Comparison of ENCODE assay signal across 7 mouse cellular contexts in the genomic region with DNA sequence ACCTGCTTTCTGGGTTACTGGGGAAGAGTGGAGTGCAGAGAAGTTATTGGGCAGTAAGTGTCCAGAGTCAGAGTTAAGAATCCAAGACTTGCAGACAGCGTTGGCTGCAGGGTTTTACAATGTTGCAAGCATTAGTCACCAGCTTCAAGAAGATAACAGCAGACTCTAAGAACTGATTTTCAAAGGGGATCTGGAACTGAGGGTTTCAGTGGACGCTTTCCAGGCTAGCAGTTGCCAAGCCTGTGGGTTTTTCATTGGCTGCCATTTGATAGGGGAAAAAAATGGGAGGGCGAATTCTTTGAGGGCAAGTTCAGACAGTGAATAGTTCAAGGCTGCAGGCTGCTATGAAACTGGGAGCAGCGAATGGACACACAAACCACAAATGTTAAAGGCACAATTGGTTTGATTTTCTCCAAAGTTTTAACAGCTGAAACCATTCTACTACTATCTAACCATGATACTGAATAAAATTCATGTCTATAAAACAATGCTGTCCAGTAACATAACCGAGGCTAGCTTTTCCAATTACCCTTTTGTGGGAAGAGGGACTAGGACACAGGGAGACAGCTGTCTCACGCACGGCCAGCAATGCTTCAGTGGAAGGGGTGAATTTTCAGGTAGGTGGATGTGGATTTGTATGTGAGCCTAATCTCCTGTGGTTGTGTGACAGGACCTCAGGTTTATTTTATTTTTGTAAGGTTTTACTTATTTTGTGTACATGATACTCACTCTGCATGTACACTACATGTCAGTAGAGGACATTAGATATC.
DNase-seq lines count a peak whose midpoint lies in the region; ATAC-seq and TF ChIP-seq lines count a peak whose summit lies in the region.

No protein-coding gene starts in this region.

- no peak overlapping the region for H3K27ac ChIP-seq in MEL (ENCODE audit: control insufficient read depth, low read depth, low read length)
- peak overlapping the region; percentile 52 for H3K27ac ChIP-seq in heart, postnatal 0 days (ENCODE audit: low read depth)
- no peak overlapping the region for H3K27ac ChIP-seq in forebrain, embryonic 14.5 days (ENCODE audit: low read depth, low read length)
- no peak overlapping the region for H3K27ac ChIP-seq in thymus, adult 2 months (ENCODE audit: control insufficient read depth, insufficient read depth, low read length)

- TF ChIP-seq CTCF in MEL (IDR thresholded peaks at IDR 0.05 in 2 of 3, conservative IDR thresholded peaks at IDR 0.05 in 1 of 3; ENCODE audit: control insufficient read depth in 1 of 3, insufficient read depth in 1 of 3, low read depth in 2 of 3, low read length in 3 of 3, poor library complexity in 1 of 3, severe bottlenecking in 1 of 3): no peak
- no peak for TF ChIP-seq CTCF in heart, postnatal 0 days (IDR thresholded peaks at IDR 0.05; ENCODE audit: low read depth)
- TF ChIP-seq CTCF in thymus, adult 2 months (IDR thresholded peaks at IDR 0.05; ENCODE audit: borderline replicate concordance, control insufficient read depth, extremely low read depth, insufficient read depth, low read length, poor library complexity): no peak

- no peaks in the 10 kb centered on the region for H3K79me2 ChIP-seq in MEL (ENCODE audit: control insufficient read depth, insufficient read depth, low read length, poor library complexity)

- DNase-seq in MEL (ENCODE audit: low read depth, low spot score): peak; percentile 37
- DNase-seq in adrenal gland, postnatal 10 days: peak; percentile 64
- peak; percentile 23 for DNase-seq in heart, postnatal 0 days (ENCODE audit: low spot score)
- DNase-seq in lung, postnatal 25 days (ENCODE audit: low spot score): peak; percentile 48
- no peak for DNase-seq in retina, postnatal 1 day
- DNase-seq in forebrain, embryonic 14.5 days (ENCODE audit: low spot score): no peak
- DNase-seq in thymus, adult 2 months: no peak

- H3K9me3 ChIP-seq in MEL (replicated peaks; ENCODE audit: insufficient read depth, low read length): no peaks in the 10 kb centered on the region
- no peaks in the 10 kb centered on the region for H3K9me3 ChIP-seq in heart, postnatal 0 days (replicated peaks; ENCODE audit: control insufficient read depth, low read length)
- H3K9me3 ChIP-seq in forebrain, embryonic 14.5 days (replicated peaks; ENCODE audit: control insufficient read depth, low read length): no peaks in the 10 kb centered on the region

- H3K4me2 ChIP-seq in heart, postnatal 0 days (ENCODE audit: low read depth, low read length): no peak overlapping the region
- no peak overlapping the region for H3K4me2 ChIP-seq in forebrain, embryonic 14.5 days (ENCODE audit: low read length)

- no peak for TF ChIP-seq EP300 in MEL (IDR thresholded peaks at IDR 0.05; ENCODE audit: low read depth in 1 of 2, low read length in 2 of 2)
- TF ChIP-seq EP300 in heart, postnatal 0 days (IDR thresholded peaks at IDR 0.05; ENCODE audit: low read depth): no peak

- H3K9ac ChIP-seq in MEL (ENCODE audit: control insufficient read depth, low read depth, low read length, poor library complexity, severe bottlenecking): no peak overlapping the region
- H3K9ac ChIP-seq in heart, postnatal 0 days (replicated peaks; ENCODE audit: low read depth, low read length): no peak overlapping the region
- H3K9ac ChIP-seq in forebrain, embryonic 14.5 days (ENCODE audit: low read length): no peak overlapping the region

- no peak for TF ChIP-seq RAD21 in MEL (IDR thresholded peaks at IDR 0.05; ENCODE audit: low read depth, low read length)

- H3K36me3 ChIP-seq in MEL (ENCODE audit: control insufficient read depth in 1 of 2, insufficient read depth in 2 of 2, low read length in 2 of 2): no peaks in the 10 kb centered on the region; a peak in 1 of 4 replicates
- H3K36me3 ChIP-seq in heart, postnatal 0 days (replicated peaks; ENCODE audit: control insufficient read depth, insufficient read depth, low read length): no peaks in the 10 kb centered on the region
- no peaks in the 10 kb centered on the region for H3K36me3 ChIP-seq in forebrain, embryonic 14.5 days (ENCODE audit: control insufficient read depth, insufficient read depth, low read length)
- H3K36me3 ChIP-seq in thymus, adult 2 months (ENCODE audit: control insufficient read depth, insufficient read depth, low read length): no peaks in the 10 kb centered on the region

- 55% methylated on average over 7 of the region's 7 CpGs for WGBS in heart, postnatal 0 days
- WGBS in forebrain, embryonic 14.5 days: 83% methylated on average over 7 of the region's 7 CpGs
- 94% methylated on average over 7 of the region's 7 CpGs for WGBS in thymus, adult 2 months

- H3K27me3 ChIP-seq in MEL (ENCODE audit: control insufficient read depth in 1 of 2, insufficient read depth in 2 of 2, low read length in 2 of 2): no peaks in the 10 kb centered on the region
- H3K27me3 ChIP-seq in heart, postnatal 0 days (ENCODE audit: control insufficient read depth, insufficient read depth, low read length): no peaks in the 10 kb centered on the region
- H3K27me3 ChIP-seq in forebrain, embryonic 14.5 days (replicated peaks; ENCODE audit: control insufficient read depth, insufficient read depth, low read length): no peaks in the 10 kb centered on the region
- no peaks in the 10 kb centered on the region for H3K27me3 ChIP-seq in thymus, adult 2 months (ENCODE audit: control insufficient read depth, insufficient read depth, low read length)

- no peak overlapping the region for H3K4me3 ChIP-seq in MEL (ENCODE audit: control insufficient read depth in 1 of 2, insufficient read depth in 1 of 2, low read depth in 2 of 2, low read length in 2 of 2)
- H3K4me3 ChIP-seq in heart, postnatal 0 days (ENCODE audit: low read depth, low read length): no peak overlapping the region
- no peak overlapping the region for H3K4me3 ChIP-seq in forebrain, embryonic 14.5 days (ENCODE audit: low read depth, low read length)
- H3K4me3 ChIP-seq in thymus, adult 2 months (ENCODE audit: control insufficient read depth, insufficient read depth, low read length): no peak overlapping the region

- ATAC-seq in heart, postnatal 0 days (ENCODE audit: insufficient read depth, low read depth): peak; percentile 67
- ATAC-seq in forebrain, embryonic 14.5 days: no peak

- no peak for TF ChIP-seq POLR2A in MEL (IDR thresholded peaks at IDR 0.05; ENCODE audit: control insufficient read depth in 1 of 2, insufficient read depth in 1 of 2, low read depth in 1 of 2, low read length in 2 of 2, poor library complexity in 1 of 2)
- TF ChIP-seq POLR2A in thymus, adult 2 months (IDR thresholded peaks at IDR 0.05; ENCODE audit: control insufficient read depth, extremely low read depth, insufficient read depth, low read length, poor library complexity): no peak

- H3K4me1 ChIP-seq in MEL (ENCODE audit: control insufficient read depth in 1 of 2, insufficient read depth in 2 of 2, low read length in 2 of 2): peaks cover 0 to 2% of the 10 kb centered on the region in 2 experiments; a peak in 2 of 4 replicates
- peaks cover 12% of the 10 kb centered on the region for H3K4me1 ChIP-seq in heart, postnatal 0 days (ENCODE audit: control insufficient read depth, insufficient read depth)
- H3K4me1 ChIP-seq in forebrain, embryonic 14.5 days (ENCODE audit: control insufficient read depth, insufficient read depth, low read length): no peaks in the 10 kb centered on the region
- H3K4me1 ChIP-seq in thymus, adult 2 months (replicated peaks; ENCODE audit: control insufficient read depth, insufficient read depth, low read length): peaks cover 10% of the 10 kb centered on the region

TF ChIP-seq in MEL, 35 proteins besides CTCF, POLR2A, EP300 and RAD21:
- TF ChIP-seq ETS1 (IDR thresholded peaks at IDR 0.05; ENCODE audit: low read depth, low read length): no peak
- TF ChIP-seq NELFE (IDR thresholded peaks at IDR 0.05; ENCODE audit: low read depth, low read length): no peak
- no peak for TF ChIP-seq MAX (IDR thresholded peaks at IDR 0.05; ENCODE audit: low read length)
- TF ChIP-seq GATA1 (IDR thresholded peaks at IDR 0.05; ENCODE audit: low read depth, low read length): 0 out of 2 replicates have a peak, but pooled peaks have one; percentile 3
- TF ChIP-seq TBP (IDR thresholded peaks at IDR 0.05; ENCODE audit: low read depth, low read length): no peak
- TF ChIP-seq MAZ (IDR thresholded peaks at IDR 0.05; ENCODE audit: low read depth, low read length): no peak

Comparison
In these comparisons a context has a peak if more than half of its experiments do, and no peak if none do; other contexts are left out.
1. DNase-seq: peak in MEL (single experiment), adrenal gland, postnatal 10 days (single experiment), heart, postnatal 0 days (single experiment) and lung, postnatal 25 days (single experiment); none in retina, postnatal 1 day (single experiment), forebrain, embryonic 14.5 days (single experiment) and thymus, adult 2 months (single experiment).